Mouse (Mus musculus) bone marrow macrophage, adult 2 months (primary cell): ENCODE data around the gene Sdf2. TPM values are rescaled to one million over a fixed set of nuclear protein-coding genes. Genes with fewer than 3 reads are reported as not detected.
"Not testable (repeated sequence)": the region's sequence is repeated elsewhere in the genome, so short reads cannot be mapped to it uniquely, and the experiment has no call there.

Experiments used
- H3K27ac ChIP-seq: 2 replicates; pipeline ENCODE4 v1.5.1; 2012; ENCODE audit warnings: low read depth, low read length; ENCODE audit not compliant: insufficient read depth
- H3K4me1 ChIP-seq: 2 replicates; pipeline ENCODE4 v1.6.1; 2012; ENCODE audit warnings: low read length; ENCODE audit not compliant: control insufficient read depth, insufficient read depth
- H3K4me3 ChIP-seq: 2 replicates; pipeline ENCODE4 v1.5.1; 2012; ENCODE audit warnings: mild to moderate bottlenecking, low read length, moderate library complexity; ENCODE audit not compliant: insufficient read depth
- CTCF ChIP-seq: IDR thresholded peaks from 2 replicates; pipeline ENCODE4 v1.5.1; 2012; ENCODE audit warnings: low read depth, mild to moderate bottlenecking, low read length, moderate library complexity
- POLR2A ChIP-seq: IDR thresholded peaks from 2 replicates; pipeline ENCODE4 v1.6.1; 2012; ENCODE audit warnings: mild to moderate bottlenecking, low read depth, low read length, borderline replicate concordance
- polyA plus RNA-seq: library from polyadenylated mRNA; stranded (reverse); fragments of >200 nt; gene quantifications from 2 replicates; pipeline ENCODE4 v1.2.4, GENCODE M21; 2012; ENCODE audit not compliant: missing spikeins, insufficient read depth, insufficient read length

Sdf2 gene
- polyA plus RNA-seq, 1 experiment: 83.1 TPM

GRCm38 (mm10) chr11:78261380-78262352, 16.1 kb downstream of the Sdf2 start, which contains the start of gene 2610507B11Rik:
Gene 2610507B11Rik (plus strand): TSS chr11:78261752.
- TF ChIP-seq CTCF (no peak), POLR2A (no peak)
- Histone ChIP-seq H3K4me3 (peak within 1 kb of the TSS; percentile 100), H3K27ac (peak within 1 kb of the TSS; percentile 100), H3K4me1 (peaks cover 33% of the 10 kb centered on the region)

GRCm38 (mm10) chr11:78262550-78262949, 17.0 kb downstream of the Sdf2 start:
- Histone ChIP-seq H3K4me1 (peaks cover 40% of the 10 kb centered on the region), H3K4me3 (peak overlapping the region; percentile 100), H3K27ac (peak overlapping the region; percentile 100)
- TF ChIP-seq CTCF (peak; percentile 86), POLR2A (no peak)

GRCm38 (mm10) chr11:78265571-78265970, 20.0 kb downstream of the Sdf2 start:
- H3K4me3 ChIP-seq: no peak overlapping the region
- peaks cover 50% of the 10 kb centered on the region for H3K4me1 ChIP-seq
- TF ChIP-seq CTCF (no peak), POLR2A (no peak)
- no peak overlapping the region for H3K27ac ChIP-seq

- TF ChIP-seq CTCF (no peak), POLR2A (no peak)
- Histone ChIP-seq H3K4me1 (peaks cover 22% of the 10 kb centered on the region), H3K27ac (no peak overlapping the region), H3K4me3 (no peak overlapping the region)
Measured at GRCm38 (mm10) chr11:78271986-78272385, 26.4 kb downstream of the Sdf2 start.

- Histone ChIP-seq H3K27ac (no peak overlapping the region), H3K4me3 (no peak overlapping the region), H3K4me1 (peaks cover 17% of the 10 kb centered on the region)
- TF ChIP-seq POLR2A (no peak), CTCF (no peak)
Measured at GRCm38 (mm10) chr11:78275596-78275995, 30.1 kb downstream of the Sdf2 start.

GRCm38 (mm10) chr11:78276169-78276568, 30.6 kb downstream of the Sdf2 start:
- peaks cover 17% of the 10 kb centered on the region for H3K4me1 ChIP-seq
- H3K4me3 ChIP-seq, H3K27ac ChIP-seq: not testable (repeated sequence)

- H3K4me1 ChIP-seq: peaks cover 14% of the 10 kb centered on the region
- TF ChIP-seq POLR2A (no peak), CTCF (no peak)
- no peak overlapping the region for H3K27ac ChIP-seq
- H3K4me3 ChIP-seq: no peak overlapping the region
Measured at GRCm38 (mm10) chr11:78278853-78279252, 33.3 kb downstream of the Sdf2 start.

- no peak overlapping the region for H3K4me3 ChIP-seq
- no peak overlapping the region for H3K27ac ChIP-seq
- TF ChIP-seq CTCF: no peak
- peaks cover 14% of the 10 kb centered on the region for H3K4me1 ChIP-seq
Measured at GRCm38 (mm10) chr11:78279586-78279985, 34.0 kb downstream of the Sdf2 start.

GRCm38 (mm10) chr11:78289146-78289763, 43.7 kb downstream of the Sdf2 start:
- H3K4me3 ChIP-seq: no peak overlapping the region
- TF ChIP-seq POLR2A (no peak), CTCF (no peak)
- no peaks in the 10 kb centered on the region for H3K4me1 ChIP-seq
- H3K27ac ChIP-seq: no peak overlapping the region

GRCm38 (mm10) chr11:78290654-78291053, 45.1 kb downstream of the Sdf2 start, which contains the start of gene BC030499:
Gene BC030499 (plus strand): TSS chr11:78290841.
- no peak for TF ChIP-seq CTCF
- no peak for TF ChIP-seq POLR2A
- no peaks in the 10 kb centered on the region for H3K4me1 ChIP-seq
- H3K4me3 ChIP-seq: no peak within 1 kb of the TSS
- no peak within 1 kb of the TSS for H3K27ac ChIP-seq
